Mouse (Mus musculus) bone marrow macrophage, adult 2 months (primary cell): Measurements from ENCODE around the gene Mrpl55.

Experiments used
- CTCF ChIP-seq: IDR thresholded peaks from 2 replicates; pipeline ENCODE4 v1.5.1; 2012; ENCODE audit warnings: low read depth, mild to moderate bottlenecking, low read length, moderate library complexity
- POLR2A ChIP-seq: IDR thresholded peaks from 2 replicates; pipeline ENCODE4 v1.6.1; 2012; ENCODE audit warnings: mild to moderate bottlenecking, low read depth, low read length, borderline replicate concordance

- TF ChIP-seq CTCF (no peak), POLR2A (no peak)
Observed at GRCm38 (mm10) chr11:59224470-59224869, 22.2 kb downstream of the Mrpl55 start.
